Mouse (Mus musculus) left cerebral cortex, postnatal 25 days (tissue): Measurements from ENCODE around the gene Adam10. TPM values are rescaled to one million over a fixed set of nuclear protein-coding genes. Genes with fewer than 3 reads are reported as not detected.

Experiments
- DNase-seq, 2 experiments: peaks; one replicate each; pipeline ENCODE4 v3.0.0; 2022; ENCODE audit warnings: low spot score in 2 of 2, mixed read lengths in 1 of 2
- intact Hi-C: fragments of 180-260 bp; cut with DNase I; formaldehyde crosslinking; loops from one replicate; pipeline ENCODE4 v1.15.1; 2025
- microRNA-seq, 2 experiments: library from miRNA; unstranded; fragments of <30 nt; microRNA quantifications; one replicate each; pipeline ENCODE4 v1.2.0; 2022
- total RNA-seq, 2 experiments: library from RNA; stranded (reverse); gene quantifications; 2 replicates each; pipeline ENCODE4 v1.2.3; 2021

Gene Adam10
- total RNA-seq, 2 experiments from 2014 or later = 69.1 to 71.4 TPM

DNA sequence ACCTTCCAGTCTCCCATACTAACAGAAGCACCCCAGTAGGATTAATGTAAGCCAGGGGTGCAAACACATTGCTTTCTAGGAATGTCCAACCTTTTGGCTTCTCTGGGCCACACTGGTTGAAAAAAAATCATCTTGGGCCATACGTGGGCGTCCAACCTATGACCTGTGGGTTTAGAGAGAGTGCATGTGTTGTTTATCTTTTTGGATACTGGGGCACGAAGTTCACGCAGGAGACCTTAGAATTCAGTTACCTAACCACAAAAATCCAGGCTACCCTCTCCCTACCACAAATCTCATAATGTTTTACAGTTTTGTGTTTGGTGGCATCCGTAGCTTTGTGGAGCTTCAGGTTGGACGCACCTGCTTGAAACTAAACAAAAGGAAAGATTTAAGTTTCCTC, 149.1 kb downstream of the Adam10 start:
- no peak for DNase-seq
- intact Hi-C loops = no loop called here

Small RNA genes within 50 kb of the gene (microRNA-seq; reads per million reads assigned to microRNA genes)
- gene Gm25149 = 0 reads per million in 2 experiments

Other genes starting within 250 kb of the Adam10 start
- 10 to 100 TPM; 38.7 to 43.3 TPM for gene Rnf111, start 175.3 kb upstream of the Adam10 start, total RNA-seq
- 10 to 100 TPM; 42.7 to 49.0 TPM for gene Sltm, start 136.2 kb upstream of the Adam10 start, total RNA-seq
- gene Gm10642, start 22.7 kb upstream of the Adam10 start, total RNA-seq = 1 to 10 TPM; 1.1 to 1.5 TPM
- gene Mindy2, start 21.8 kb upstream of the Adam10 start, total RNA-seq = 10 to 100 TPM; 35.0 to 39.3 TPM